Mouse (Mus musculus) G1E (cell line): ENCODE measurements around the gene Olfr1426.
"Not testable (repeated sequence)": the region's sequence is repeated elsewhere in the genome, so short reads cannot be mapped to it uniquely, and the experiment has no call there.

ENCODE experiments used
- CTCF ChIP-seq: IDR thresholded peaks from 2 replicates; pipeline ENCODE4 v1.5.1; 2012; ENCODE audit warnings: low read depth, low read length, inconsistent platforms, mixed read lengths
- GATA1 ChIP-seq: IDR thresholded peaks from 2 replicates; pipeline ENCODE4 v1.6.1; 2012; ENCODE audit warnings: borderline replicate concordance, low read length, inconsistent platforms, mixed read lengths
- GATA2 ChIP-seq: IDR thresholded peaks from 2 replicates; pipeline ENCODE4 v1.6.1; 2012; ENCODE audit warnings: low read depth, low read length, inconsistent platforms, borderline replicate concordance
- POLR2AphosphoS5 ChIP-seq: IDR thresholded peaks from 2 replicates; pipeline ENCODE4 v1.6.1; 2012; ENCODE audit warnings: low read depth, low read length, inconsistent platforms; ENCODE audit not compliant: insufficient replicate concordance
- TAL1 ChIP-seq: conservative IDR thresholded peaks from 2 replicates; pipeline ENCODE4 v1.6.1; 2012; ENCODE audit warnings: low read depth, low read length, inconsistent platforms, mixed read lengths

DNA sequence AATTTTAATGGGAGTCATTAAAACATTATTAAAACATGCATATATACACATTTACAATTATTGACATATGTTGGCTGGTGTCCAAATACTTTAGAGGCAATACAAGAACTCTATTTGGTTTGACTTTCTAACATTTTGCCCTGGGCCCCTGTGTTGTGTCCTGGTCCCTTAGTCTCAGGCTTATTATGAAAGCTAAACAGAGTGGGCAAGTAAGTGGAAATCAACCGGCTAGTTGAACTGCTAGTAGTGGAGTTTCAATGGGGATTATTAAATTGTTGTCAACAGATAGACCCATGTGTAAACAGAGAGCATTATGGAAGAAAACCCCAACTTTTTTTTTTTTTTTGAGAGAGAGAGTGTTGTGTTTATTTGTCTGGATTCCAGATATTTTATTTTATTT is 29.2 kb downstream of the Olfr1426 start, which contains the start of gene Olfr1424:
- TF ChIP-seq TAL1, POLR2AphosphoS5, CTCF, GATA1, GATA2: not testable (repeated sequence)
